Mouse (Mus musculus) embryonic stem cell, embryonic (primary cell): ENCODE measurements around the gene Idh3a.

Source experiments
- CTCF ChIA-PET, 4 experiments: fragments of 300-600 bp in 2 of 4; fragments of 350-600 bp in 2 of 4; sonication (Branson Sonifier 250); formaldehyde crosslinking; loops; one replicate each; lab custom pipeline; 2022; ENCODE audit warnings: inconsistent platforms in 2 of 4; lab: Charles Lee
- POLR2A ChIA-PET, 4 experiments: fragments of 300-600 bp in 2 of 4; fragments of 350-600 bp in 2 of 4; sonication (Branson Sonifier 250); formaldehyde crosslinking; loops; one replicate each; lab custom pipeline; 2022; ENCODE audit warnings: antibody characterized with exemption in 4 of 4, inconsistent platforms in 1 of 4; lab: Charles Lee

The Idh3a gene

DNA sequence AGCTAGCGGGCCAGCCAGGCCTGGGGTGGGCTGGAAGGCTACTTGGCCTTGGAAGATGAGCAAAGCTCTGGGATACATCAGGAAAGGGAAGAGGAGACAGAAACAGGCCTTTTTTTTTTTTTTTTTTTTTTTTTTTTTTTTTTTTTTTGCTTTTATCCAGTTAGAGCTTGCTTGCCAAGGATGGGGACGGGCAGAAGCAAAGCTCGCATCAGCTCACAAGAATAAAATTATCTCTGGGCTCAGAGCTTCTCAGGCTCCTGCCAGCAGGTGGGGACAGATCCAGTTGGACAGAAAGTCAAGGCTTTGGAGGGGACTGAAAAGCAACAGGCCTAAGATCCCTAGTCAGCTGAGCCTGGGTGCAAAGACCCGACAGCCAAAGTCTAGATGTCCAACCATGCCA lies 42.6 kb downstream of the Idh3a start:
- POLR2A ChIA-PET, result interaction anchor here in 3 of 4 experiments (0.6 to 1.4 kb wide), 6 partner anchors 11 to 322 kb away, joined by 3 to 9 read pairs (median 4); partner anchors contain the start of genes AY074887 (in 1 of the 3), Ireb2 (in 1 of the 3) and Psma4 (in 1 of the 3)
- CTCF ChIA-PET, result interaction anchor here (0.6 to 2.9 kb wide), 14 partner anchors 10 to 686 kb away, joined by 3 to 17 read pairs (median 4); no protein-coding TSS in a partner anchor

DNA sequence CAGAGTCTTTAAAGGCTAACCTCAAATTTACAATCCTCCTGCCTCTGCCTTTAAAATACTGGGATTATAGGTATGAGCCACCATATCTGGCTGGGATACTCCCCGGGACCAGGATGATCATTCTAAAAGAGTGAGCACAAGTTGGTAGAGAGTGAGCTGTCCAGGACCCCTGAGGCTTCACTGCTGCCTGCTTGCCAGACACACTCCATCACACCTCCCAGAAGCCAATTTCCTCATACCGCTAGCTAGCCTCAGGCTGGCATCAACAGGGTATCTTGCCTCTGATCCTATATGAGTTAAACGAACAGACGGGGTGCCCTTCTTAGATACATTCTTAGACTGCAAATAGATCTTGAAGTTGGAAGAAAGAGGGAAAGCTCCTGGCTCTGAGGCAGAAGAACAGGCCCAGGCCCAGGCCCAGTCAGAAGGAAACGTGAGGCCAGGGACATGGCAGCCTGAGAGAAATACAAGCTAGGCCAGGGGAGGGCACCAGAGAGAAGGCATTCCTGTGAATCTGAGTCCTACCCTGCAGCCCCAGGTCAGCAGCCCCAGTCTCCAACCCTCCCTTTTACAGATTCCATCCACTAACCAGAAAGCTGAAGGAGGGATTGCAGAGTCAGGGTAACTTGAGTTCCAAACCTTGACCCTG lies 43.6 kb downstream of the Idh3a start:
- POLR2A ChIA-PET, result no interaction called here
- CTCF ChIA-PET, result interaction anchor here in 3 of 4 experiments (0.5 to 2.9 kb wide), 8 partner anchors 15 to 505 kb away, joined by 3 to 17 read pairs (median 4); no protein-coding TSS in a partner anchor

DNA sequence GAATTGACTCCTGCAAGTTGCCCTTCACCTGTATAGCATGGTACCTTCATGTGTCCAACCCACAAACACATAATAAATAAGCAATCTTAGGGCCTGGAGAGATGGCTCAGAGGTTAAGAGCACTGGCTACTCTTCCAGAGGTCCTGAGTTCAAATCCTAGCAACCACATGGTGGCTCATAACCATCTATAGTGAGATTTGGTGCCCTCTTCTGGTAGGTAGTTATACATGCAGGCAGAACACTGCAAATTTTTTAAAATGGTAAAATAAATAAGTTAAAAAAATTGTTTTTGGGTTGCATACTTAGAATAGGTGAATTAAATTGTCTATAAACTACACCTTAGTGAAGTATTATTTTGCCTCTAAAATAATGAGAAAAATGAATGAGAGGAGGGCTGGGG lies 44.8 kb downstream of the Idh3a start:
- ChIA-PET POLR2A (no interaction called here), CTCF (interaction anchor here in 1 of 4 experiments (0.7 to 2.9 kb wide), 2 partner anchors 45 to 97 kb away, joined by 3 to 17 read pairs; no protein-coding TSS in a partner anchor)

DNA sequence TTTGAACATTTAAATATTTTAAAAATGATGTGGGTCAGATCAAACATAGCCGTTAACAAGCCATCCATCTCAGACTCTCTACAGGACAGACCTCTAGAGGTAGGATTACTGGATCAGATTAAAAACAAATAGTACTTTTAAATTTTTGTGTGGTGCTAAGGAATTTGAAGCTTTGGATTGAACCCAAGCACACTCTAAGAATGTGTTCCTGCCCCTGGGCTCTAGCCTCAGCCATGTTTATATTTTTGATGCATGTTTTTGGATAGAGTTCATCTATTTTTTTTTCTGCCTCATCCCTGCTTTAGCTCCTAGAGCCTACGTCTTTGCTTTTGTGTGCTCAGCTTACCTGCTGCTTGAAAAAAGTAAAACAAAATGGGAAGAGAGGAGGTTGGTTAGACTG lies 47.3 kb downstream of the Idh3a start:
- POLR2A ChIA-PET, result no interaction called here
- CTCF ChIA-PET, result interaction anchor here (0.5 to 2.0 kb wide), 5 partner anchors 29 to 228 kb away, joined by 3 to 5 read pairs (median 3); no protein-coding TSS in a partner anchor

DNA sequence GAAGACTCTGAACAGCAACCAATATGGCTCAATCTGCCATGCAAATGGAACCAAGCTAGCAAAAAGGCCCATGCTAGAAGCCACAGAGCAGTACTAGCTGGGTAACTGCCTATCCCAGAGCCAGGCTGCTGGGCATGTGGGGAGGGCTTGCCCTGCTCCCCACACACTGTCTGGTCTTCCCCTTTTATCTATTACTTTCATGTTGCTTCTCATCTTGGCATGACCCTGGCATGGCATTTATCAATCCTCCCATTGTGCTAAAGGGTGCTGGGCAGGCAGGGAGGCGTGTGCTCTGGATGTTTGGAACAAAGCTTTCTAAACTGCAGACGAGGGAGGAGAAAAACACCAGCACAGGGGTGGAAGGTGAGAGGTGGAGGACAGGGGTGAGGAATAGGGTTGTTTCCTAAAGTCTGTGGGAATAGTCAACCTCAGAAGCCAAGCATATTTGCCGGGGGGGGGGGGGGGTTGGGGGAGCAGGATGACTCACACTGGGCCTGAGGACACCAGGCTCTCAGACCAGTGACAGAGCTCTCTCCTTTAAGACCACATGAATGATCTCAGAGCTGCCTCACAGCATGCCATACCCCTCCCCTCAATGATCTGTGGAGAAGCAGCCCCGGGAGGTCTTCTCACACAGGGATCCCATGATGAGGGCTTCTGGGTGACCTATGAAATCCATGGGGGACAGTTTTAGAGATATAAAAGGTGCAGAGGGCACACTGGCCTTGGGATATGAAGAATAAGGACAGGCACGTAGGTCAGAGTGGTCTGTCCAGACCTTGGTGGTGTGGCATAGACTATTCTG lies 51.6 kb downstream of the Idh3a start:
- ChIA-PET CTCF (no interaction called here), POLR2A (no interaction called here)

DNA sequence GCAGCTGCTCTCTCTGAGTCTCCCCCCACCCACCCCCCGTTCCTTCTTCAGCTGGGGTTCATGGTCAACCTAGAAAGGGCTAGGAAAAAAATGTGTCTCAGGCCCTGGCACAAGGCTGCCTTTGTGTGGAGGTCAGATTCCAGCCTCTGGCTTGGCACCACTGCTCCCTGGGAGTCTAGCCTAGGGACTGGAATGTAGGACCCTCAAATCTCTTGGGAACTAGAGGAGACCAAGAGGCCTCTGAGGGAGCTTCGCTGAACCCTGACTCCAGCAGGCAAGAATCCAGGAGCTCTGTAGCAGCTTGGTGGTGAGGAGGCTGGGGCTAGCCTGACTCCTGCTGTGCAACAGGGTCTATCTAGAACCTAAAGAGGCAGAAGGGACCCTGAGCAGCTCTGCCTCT lies 53.1 kb downstream of the Idh3a start:
- ChIA-PET POLR2A (interaction anchor here in 3 of 4 experiments (0.5 to 1.3 kb wide), 3 partner anchors 11 to 102 kb away, joined by 4 to 9 read pairs (median 4); no protein-coding TSS in a partner anchor), CTCF (interaction anchor here in 3 of 4 experiments (0.6 to 0.8 kb wide), 3 partner anchors 37 to 809 kb away, joined by 3 read pairs; no protein-coding TSS in a partner anchor)

DNA sequence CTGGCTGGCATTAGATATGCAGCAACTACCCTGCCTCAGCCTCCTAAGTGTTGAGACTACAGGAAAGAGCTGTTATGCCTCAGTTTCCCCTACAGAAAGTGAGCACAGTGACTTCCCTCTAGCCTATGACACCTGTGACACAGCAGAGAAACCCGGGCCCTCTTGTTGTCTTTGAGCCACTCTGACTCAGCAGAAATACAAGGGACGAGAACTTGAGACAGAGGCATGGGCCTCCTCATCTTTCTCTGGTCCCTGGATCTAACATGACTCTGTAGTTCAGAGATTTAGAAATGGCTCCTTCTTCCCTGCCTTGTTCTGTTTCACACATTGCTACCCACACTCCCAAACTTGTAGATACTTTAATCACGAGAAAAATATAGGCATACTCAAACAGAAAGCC lies 55.4 kb downstream of the Idh3a start:
- CTCF ChIA-PET, result no interaction called here

DNA sequence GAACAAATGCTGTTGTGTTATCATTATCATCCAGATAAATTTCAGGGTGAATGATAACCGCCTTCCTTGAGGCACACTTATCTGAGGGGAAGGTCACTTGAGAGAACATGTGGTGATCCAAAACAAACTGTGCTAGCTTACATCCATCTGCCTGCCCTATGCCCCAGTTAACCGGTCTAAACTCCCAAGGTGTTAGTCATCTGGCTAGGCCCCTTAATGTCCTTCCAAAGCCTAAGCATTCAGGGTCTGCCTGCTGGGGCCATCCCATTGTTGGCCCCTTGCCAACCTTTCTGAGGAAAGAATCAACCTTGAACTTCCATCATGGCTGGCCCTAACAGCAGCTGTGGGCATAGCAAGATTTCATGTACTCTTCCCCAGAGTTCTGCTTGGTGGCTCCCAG lies 56.0 kb downstream of the Idh3a start:
- CTCF ChIA-PET, result no interaction called here
- POLR2A ChIA-PET, result no interaction called here

More for the DNA sequence above, 55.4 kb downstream of the Idh3a start:
- POLR2A ChIA-PET, result no interaction called here

DNA sequence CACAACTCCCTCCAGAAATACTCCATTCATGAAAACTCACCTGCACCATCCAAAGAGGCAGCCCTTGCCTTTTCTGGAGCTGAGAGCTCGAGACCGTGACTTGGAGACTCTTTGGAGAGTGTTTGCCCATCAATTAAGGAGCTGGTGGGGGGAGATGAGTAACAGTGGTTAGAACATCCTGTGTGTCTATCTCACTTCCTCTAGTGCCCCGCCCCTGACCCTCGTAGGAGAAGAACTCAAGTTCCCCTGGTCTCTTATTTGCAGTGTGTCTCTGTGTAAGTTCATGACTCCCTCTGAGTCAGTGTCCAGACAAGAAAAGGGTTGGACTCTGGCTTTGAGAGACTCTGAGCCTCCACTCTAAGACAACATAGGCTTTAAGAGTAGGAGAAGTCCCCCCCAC lies 56.4 kb downstream of the Idh3a start:
- CTCF ChIA-PET, result no interaction called here
- POLR2A ChIA-PET, result interaction anchor here in 1 of 4 experiments (0.7 kb wide), 1 partner anchor 16 kb away, joined by 3 read pairs; no protein-coding TSS in a partner anchor

DNA sequence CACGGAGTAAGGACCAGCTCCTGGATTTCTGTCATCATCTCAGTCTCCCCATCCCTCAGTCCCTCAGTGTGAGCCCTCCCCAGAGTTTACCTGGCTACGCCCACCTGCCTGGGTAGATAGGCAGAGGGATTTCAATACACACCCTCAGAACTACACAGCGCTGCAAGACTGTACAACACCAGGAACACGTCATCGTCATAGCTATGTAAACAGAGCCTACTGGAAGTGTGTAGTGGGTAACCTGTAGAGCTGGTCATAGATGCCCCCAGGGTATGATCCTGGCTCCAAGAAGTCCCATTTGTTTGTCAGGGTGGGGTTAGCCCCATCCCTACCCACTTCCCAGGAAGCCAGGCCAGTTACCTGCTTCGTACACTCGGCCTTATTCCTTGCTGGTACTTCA lies 57.0 kb downstream of the Idh3a start:
- POLR2A ChIA-PET, result interaction anchor here in 1 of 4 experiments (0.7 kb wide), 1 partner anchor 17 kb away, joined by 3 read pairs; no protein-coding TSS in a partner anchor
- CTCF ChIA-PET, result no interaction called here

DNA sequence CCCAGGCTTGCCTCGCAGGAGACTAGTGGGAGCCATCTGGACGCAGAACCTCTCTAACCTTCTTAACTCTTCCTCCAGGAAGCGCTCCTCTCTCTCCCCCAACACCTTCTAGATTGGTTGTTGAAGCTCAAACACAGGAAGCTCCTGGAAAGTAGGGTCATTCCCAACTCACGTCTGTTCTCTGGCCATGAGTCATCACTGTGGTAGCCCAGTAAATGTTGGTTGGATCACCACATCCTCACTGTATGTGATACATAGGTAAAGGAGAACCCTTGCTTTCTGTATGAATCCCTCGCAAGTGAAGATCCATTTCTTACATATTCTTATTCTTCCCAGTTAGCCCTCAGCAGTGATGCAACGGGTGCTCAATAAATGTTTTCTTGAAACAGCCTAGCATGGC lies 59.4 kb downstream of the Idh3a start:
- CTCF ChIA-PET, result no interaction called here

DNA sequence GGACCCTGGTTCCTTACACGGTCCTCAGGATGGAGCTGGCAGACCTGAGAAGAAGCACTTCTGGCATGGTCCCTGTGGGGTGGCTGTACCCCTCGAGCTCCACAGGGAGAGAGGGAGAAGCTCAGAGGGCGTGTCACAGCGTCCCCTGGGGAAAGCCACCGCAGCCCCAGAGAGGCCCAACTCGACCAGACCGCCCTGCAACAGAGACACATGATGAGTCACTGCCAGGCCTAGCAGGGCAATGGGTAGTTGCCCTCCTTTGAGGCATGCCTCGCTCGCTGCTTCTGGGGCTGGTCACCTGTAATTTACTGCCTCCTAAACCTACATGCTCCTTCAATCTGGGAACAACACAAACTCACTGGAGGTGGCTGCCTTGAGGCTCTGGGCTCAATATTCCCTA lies 60.1 kb downstream of the Idh3a start:
- POLR2A ChIA-PET, result interaction anchor here in 1 of 4 experiments (0.8 kb wide), 1 partner anchor 76 kb away, joined by 3 read pairs; no protein-coding TSS in a partner anchor
- CTCF ChIA-PET, result no interaction called here

More for the DNA sequence above, 59.4 kb downstream of the Idh3a start:
- POLR2A ChIA-PET, result interaction anchor here in 1 of 4 experiments (0.6 kb wide), 1 partner anchor 159 kb away, joined by 5 read pairs; no protein-coding TSS in a partner anchor

DNA sequence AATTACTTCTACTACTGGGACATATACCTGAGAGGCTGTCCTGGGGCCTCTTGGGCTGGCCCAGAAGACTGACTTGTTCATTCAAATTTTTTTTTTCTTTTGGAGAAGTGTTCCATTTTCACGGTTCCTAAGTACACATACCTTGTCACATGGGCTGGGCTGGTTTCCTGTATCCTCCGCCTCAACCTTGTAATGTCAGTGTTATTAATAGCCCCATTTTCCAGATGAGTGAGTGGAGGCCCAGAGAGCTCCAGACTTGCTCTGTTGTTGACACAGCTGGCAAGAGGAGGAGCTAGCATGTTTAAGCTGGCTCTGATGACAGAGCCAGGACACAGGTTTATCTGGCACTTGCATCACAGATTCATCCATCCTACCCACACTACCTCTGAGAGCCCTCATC lies 61.3 kb downstream of the Idh3a start:
- POLR2A ChIA-PET, result interaction anchor here in 1 of 4 experiments (1.6 kb wide), 1 partner anchor 28 kb away, joined by 3 read pairs; no protein-coding TSS in a partner anchor

DNA sequence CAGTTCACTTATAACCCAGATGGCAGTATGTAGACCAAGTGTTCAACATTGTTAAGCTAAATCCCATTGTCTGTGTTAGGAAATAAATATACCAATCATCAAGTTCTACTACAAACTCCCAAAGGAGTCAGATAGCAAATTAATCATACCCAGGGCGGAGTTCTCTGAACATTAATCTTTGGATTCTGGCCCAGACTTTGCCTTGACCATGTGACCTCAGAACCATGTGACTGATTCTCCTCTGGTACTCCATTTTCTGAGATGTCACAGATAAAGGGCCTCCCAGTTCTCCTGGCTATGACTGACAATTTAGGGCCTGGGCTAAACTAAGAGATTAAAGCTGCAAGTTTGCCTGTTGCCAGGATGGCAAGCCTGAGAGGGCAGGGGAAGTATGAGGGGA lies 63.2 kb downstream of the Idh3a start:
- POLR2A ChIA-PET, result interaction anchor here in 1 of 4 experiments (1.6 kb wide), 1 partner anchor 30 kb away, joined by 3 read pairs; no protein-coding TSS in a partner anchor
- CTCF ChIA-PET, result interaction anchor here in 2 of 4 experiments (0.6 to 1.8 kb wide), 2 partner anchors 28 to 500 kb away, joined by 4 read pairs; no protein-coding TSS in a partner anchor

More for the DNA sequence above, 61.3 kb downstream of the Idh3a start:
- CTCF ChIA-PET, result interaction anchor here in 1 of 4 experiments (0.7 kb wide), 1 partner anchor 331 kb away, joined by 3 read pairs; no protein-coding TSS in a partner anchor

DNA sequence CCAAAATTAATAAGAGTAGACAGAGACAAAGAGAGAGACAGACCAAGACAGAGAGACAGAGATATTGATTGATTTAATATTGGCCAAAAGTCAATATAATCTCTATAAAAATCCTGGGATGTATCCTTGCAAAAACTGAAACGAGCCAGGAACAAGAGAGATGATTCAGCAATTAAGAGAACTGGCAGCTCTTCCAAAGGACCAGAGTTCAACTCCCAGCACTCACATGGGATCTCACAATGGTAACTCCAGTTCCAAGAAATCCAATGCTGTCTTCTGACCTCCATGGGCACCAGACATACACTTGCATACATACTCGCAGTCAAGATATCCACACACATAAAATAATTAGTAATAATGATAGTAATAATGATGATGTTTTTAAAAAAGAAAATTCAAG lies 66.6 kb downstream of the Idh3a start:
- ChIA-PET CTCF (interaction anchor here in 1 of 4 experiments (0.6 kb wide), 1 partner anchor 48 kb away, joined by 7 read pairs; no protein-coding TSS in a partner anchor), POLR2A (no interaction called here)
